Mouse (Mus musculus) colon, adult 2 months (tissue): ENCODE results near the gene Cyp3a11. TPM values are rescaled to one million over a fixed set of nuclear protein-coding genes. Genes with fewer than 3 reads are reported as not detected.

Source experiments
- polyA plus RNA-seq: library from polyadenylated mRNA; depleted of rRNA; stranded (reverse); fragments of >200 nt; gene quantifications from 2 replicates; pipeline ENCODE4 v1.2.3, GENCODE M21; 2012; rRNA removed

The Cyp3a11 gene
- polyA plus RNA-seq: 0.06 TPM in 2 replicates

DNA sequence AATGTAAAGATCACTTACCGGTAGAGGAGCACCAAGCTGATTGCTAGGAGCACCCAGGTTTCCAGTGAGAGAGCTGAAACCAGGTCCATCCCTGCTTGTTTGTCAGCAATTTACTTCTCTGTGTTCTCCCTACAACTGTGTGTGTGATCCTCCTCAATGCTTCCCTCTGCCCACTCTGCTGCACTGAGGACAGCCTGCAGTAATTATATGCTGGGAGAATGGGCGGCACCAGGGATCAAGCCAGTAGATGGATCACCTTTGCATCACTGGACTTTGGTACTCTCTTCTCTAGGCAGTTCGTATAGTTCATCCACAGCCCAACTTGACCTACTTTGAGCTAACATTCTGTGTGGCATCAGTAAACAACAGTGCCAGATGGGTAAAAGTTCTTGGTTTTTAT is at the start of gene Cyp3a11:
Gene Cyp3a11, minus strand, starts transcription at position 277 of the 400 bp plus-strand sequence.

DNA sequence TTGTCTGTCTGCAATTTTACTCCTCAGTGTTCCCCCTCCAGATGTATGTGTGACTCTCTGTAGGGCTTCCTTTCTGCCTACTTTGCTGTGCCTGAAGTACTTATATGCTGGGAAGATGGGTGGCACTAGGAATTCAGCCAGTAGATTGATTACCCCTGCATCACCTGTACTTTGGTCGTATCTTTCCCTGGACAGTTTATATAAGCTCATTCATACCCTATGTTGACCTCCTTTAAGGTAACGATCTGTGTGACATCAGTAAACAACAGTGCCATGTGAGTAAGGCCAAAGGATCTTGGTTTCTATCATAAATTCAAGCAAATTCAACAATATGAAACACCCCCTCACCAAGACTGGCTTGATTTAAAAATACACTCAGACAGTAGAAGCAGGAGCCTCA is 74.0 kb downstream of the Cyp3a11 start, which contains the start of gene Cyp3a44:
Gene Cyp3a44, minus strand, starts transcription at position 79 of the 400 bp plus-strand sequence.

Other genes starting within 250 kb of the Cyp3a11 start
- not detected in 2 replicates for gene Cyp3a41a, start 159.8 kb downstream of the Cyp3a11 start, polyA plus RNA-seq
- gene Cyp3a44, start 74.1 kb downstream of the Cyp3a11 start, polyA plus RNA-seq: 0.07 TPM in 1 of 2 replicates, not detected in the other
- 0.09 TPM in 1 of 2 replicates, not detected in the other for gene Cyp3a25, start 129.7 kb upstream of the Cyp3a11 start, polyA plus RNA-seq
- not detected in 2 replicates for gene Cyp3a59, start 199.3 kb upstream of the Cyp3a11 start, polyA plus RNA-seq